Mouse (Mus musculus) forebrain, embryonic 12.5 days (tissue): ENCODE measurements around the gene Prpf38b. TPM values are rescaled to one million over a fixed set of nuclear protein-coding genes. Genes with fewer than 3 reads are reported as not detected.
"Not testable (repeated sequence)": the region's sequence is repeated elsewhere in the genome, so short reads cannot be mapped to it uniquely, and the experiment has no call there.

Source experiments
- ATAC-seq: fragments of 200-750 bp; cut with Nextera tagmentation; 2 replicates; pipeline ENCODE4 v1.8.0; 2017; ENCODE audit warnings: moderate TSS enrichment; ENCODE audit not compliant: low FRiP score
- H3K27ac ChIP-seq: fragments of 300-500 bp; sonication (generic); 2 replicates; pipeline ENCODE4 v1.5.1; 2016; ENCODE audit warnings: mild to moderate bottlenecking
- H3K27me3 ChIP-seq: fragments of 300-500 bp; sonication (generic); 2 replicates; pipeline ENCODE4 v1.6.1; 2016; ENCODE audit warnings: mild to moderate bottlenecking
- H3K36me3 ChIP-seq: fragments of 300-500 bp; sonication (generic); replicated peaks from 2 replicates; pipeline ENCODE4 v1.6.1; 2016; ENCODE audit warnings: mild to moderate bottlenecking
- H3K4me1 ChIP-seq: fragments of 300-500 bp; sonication (generic); 2 replicates; pipeline ENCODE4 v1.6.1; 2016
- H3K4me2 ChIP-seq: fragments of 300-500 bp; sonication (generic); 2 replicates; pipeline ENCODE4 v1.6.1; 2016; ENCODE audit warnings: mild to moderate bottlenecking, moderate library complexity
- H3K4me3 ChIP-seq: fragments of 300-500 bp; sonication (generic); replicated peaks from 2 replicates; pipeline ENCODE4 v1.5.1; 2016; ENCODE audit warnings: mild to moderate bottlenecking
- H3K9ac ChIP-seq: fragments of 300-500 bp; sonication (generic); 2 replicates; pipeline ENCODE4 v1.6.1; 2016; ENCODE audit warnings: mild to moderate bottlenecking
- H3K9me3 ChIP-seq: fragments of 300-500 bp; sonication (generic); 2 replicates; pipeline ENCODE4 v1.6.1; 2016
- WGBS: fragments of 180-500 bp; shearing (Covaris S2); methylation state at CpG from one replicate; pipeline ENCODE4 v1.1.7; 2016; 5-methylcytosine and 5-hydroxymethylcytosine counted together
- polyA plus RNA-seq: library from polyadenylated mRNA; unstranded; fragments of >200 nt; fragmentation: Nextera tagmentation; extraction: Ambion mirVana; gene quantifications from 2 replicates; pipeline ENCODE4 v1.2.1, GENCODE M21; 2016

The Prpf38b gene
- polyA plus RNA-seq, 1 experiment from 2014 or later = 85.1 TPM

GRCm38 (mm10) chr3:108879129-108879528 lies 32.4 kb downstream of the Prpf38b start:
- ATAC-seq = no peak
- Histone ChIP-seq H3K9me3 (no peaks in the 10 kb centered on the region), H3K4me3 (no peak overlapping the region), H3K4me1 (peaks cover 7% of the 10 kb centered on the region; the same call in 1 of the 2 replicates), H3K27ac (no peak overlapping the region), H3K36me3 (no peaks in the 10 kb centered on the region), H3K4me2 (no peak overlapping the region), H3K27me3 (no peaks in the 10 kb centered on the region), H3K9ac (no peak overlapping the region)
- 72% methylated on average over 2 of the region's 2 CpGs for WGBS

GRCm38 (mm10) chr3:108870631-108871030 lies 40.9 kb downstream of the Prpf38b start:
- ATAC-seq = no peak
- H3K27me3 ChIP-seq = no peaks in the 10 kb centered on the region
- H3K9ac ChIP-seq = no peak overlapping the region
- H3K4me2 ChIP-seq = no peak overlapping the region
- H3K4me3 ChIP-seq = no peak overlapping the region
- H3K9me3 ChIP-seq = peaks cover 5% of the 10 kb centered on the region; the same call in 1 of the 2 replicates
- H3K4me1 ChIP-seq = no peaks in the 10 kb centered on the region; the same call in 1 of the 2 replicates
- H3K36me3 ChIP-seq = no peaks in the 10 kb centered on the region
- WGBS = 80% methylated on average over 6 of the region's 6 CpGs
- no peak overlapping the region for H3K27ac ChIP-seq

GRCm38 (mm10) chr3:108867449-108867848 lies 44.1 kb downstream of the Prpf38b start:
- H3K36me3 ChIP-seq = no peaks in the 10 kb centered on the region
- H3K27me3 ChIP-seq = no peaks in the 10 kb centered on the region
- H3K4me1 ChIP-seq = no peaks in the 10 kb centered on the region
- H3K4me3 ChIP-seq = no peak overlapping the region
- H3K27ac ChIP-seq = no peak overlapping the region
- no peak overlapping the region for H3K4me2 ChIP-seq
- no peak overlapping the region for H3K9ac ChIP-seq
- H3K9me3 ChIP-seq = peaks cover 5% of the 10 kb centered on the region; the same call in 1 of the 2 replicates
- 78% methylated on average over 3 of the region's 3 CpGs for WGBS
- no peak for ATAC-seq

GRCm38 (mm10) chr3:108865676-108866075 lies 45.9 kb downstream of the Prpf38b start:
- Histone ChIP-seq H3K9me3 (peaks cover 5% of the 10 kb centered on the region; the same call in 1 of the 2 replicates), H3K27ac (no peak overlapping the region), H3K9ac (no peak overlapping the region), H3K4me3 (no peak overlapping the region), H3K36me3 (no peaks in the 10 kb centered on the region), H3K4me2 (no peak overlapping the region), H3K4me1 (no peaks in the 10 kb centered on the region), H3K27me3 (no peaks in the 10 kb centered on the region)
- ATAC-seq = no peak
- WGBS = 88% methylated on average over 3 of the region's 3 CpGs

GRCm38 (mm10) chr3:108865129-108865528 lies 46.4 kb downstream of the Prpf38b start:
- H3K4me3 ChIP-seq = no peak overlapping the region
- no peak overlapping the region for H3K4me2 ChIP-seq
- H3K4me1 ChIP-seq = no peaks in the 10 kb centered on the region
- no peaks in the 10 kb centered on the region for H3K27me3 ChIP-seq
- H3K9me3 ChIP-seq = peaks cover 5% of the 10 kb centered on the region; the same call in 1 of the 2 replicates
- ATAC-seq = no peak
- no peak overlapping the region for H3K9ac ChIP-seq
- H3K27ac ChIP-seq = no peak overlapping the region
- WGBS = 41% methylated on average over 3 of the region's 3 CpGs
- no peaks in the 10 kb centered on the region for H3K36me3 ChIP-seq

- no peak overlapping the region for H3K27ac ChIP-seq
- no peak overlapping the region for H3K4me2 ChIP-seq
- H3K9ac ChIP-seq = no peak overlapping the region
- H3K4me3 ChIP-seq = no peak overlapping the region
- peaks cover 5% of the 10 kb centered on the region; the same call in 1 of the 2 replicates for H3K9me3 ChIP-seq
- H3K36me3 ChIP-seq = no peaks in the 10 kb centered on the region
- peaks cover 11% of the 10 kb centered on the region for H3K4me1 ChIP-seq
- H3K27me3 ChIP-seq = no peaks in the 10 kb centered on the region
- ATAC-seq = no peak
- WGBS = 89% methylated on average over 10 of the region's 10 CpGs
These were observed 48.4 kb downstream of the Prpf38b start for GRCm38 (mm10) chr3:108863091-108863490.

GRCm38 (mm10) chr3:108862282-108862681 lies 49.2 kb downstream of the Prpf38b start:
- not testable (repeated sequence) for H3K27me3 ChIP-seq, H3K9me3 ChIP-seq, H3K4me3 ChIP-seq, H3K27ac ChIP-seq, H3K9ac ChIP-seq, ATAC-seq, H3K36me3 ChIP-seq, H3K4me2 ChIP-seq
- peaks cover 15% of the 10 kb centered on the region for H3K4me1 ChIP-seq
- WGBS = 89% methylated on average over 4 of the region's 4 CpGs

- Histone ChIP-seq H3K27ac (no peak overlapping the region), H3K27me3 (no peaks in the 10 kb centered on the region), H3K4me2 (no peak overlapping the region), H3K4me3 (no peak overlapping the region), H3K4me1 (peaks cover 22% of the 10 kb centered on the region), H3K9me3 (no peaks in the 10 kb centered on the region), H3K9ac (no peak overlapping the region), H3K36me3 (no peaks in the 10 kb centered on the region)
- WGBS = 82% methylated on average over 2 of the region's 2 CpGs
- ATAC-seq = no peak
These were observed 50.7 kb downstream of the Prpf38b start for GRCm38 (mm10) chr3:108860786-108861185.

- H3K27ac ChIP-seq = peak overlapping the region; percentile 77
- no peaks in the 10 kb centered on the region for H3K27me3 ChIP-seq
- peak overlapping the region; percentile 19; the same call in 1 of the 2 replicates for H3K4me2 ChIP-seq
- H3K9me3 ChIP-seq = no peaks in the 10 kb centered on the region
- H3K4me1 ChIP-seq = peaks cover 29% of the 10 kb centered on the region
- H3K9ac ChIP-seq = no peak overlapping the region
- WGBS = 15% methylated on average over 7 of the region's 7 CpGs
- no peak overlapping the region for H3K4me3 ChIP-seq
- no peaks in the 10 kb centered on the region for H3K36me3 ChIP-seq
- peak; percentile 91 for ATAC-seq
These were observed 53.2 kb downstream of the Prpf38b start for GRCm38 (mm10) chr3:108858231-108858770.

- Histone ChIP-seq H3K9me3 (no peaks in the 10 kb centered on the region), H3K27me3 (no peaks in the 10 kb centered on the region), H3K9ac (no peak overlapping the region), H3K4me2 (no peak overlapping the region), H3K4me1 (peaks cover 29% of the 10 kb centered on the region), H3K27ac (peak overlapping the region; percentile 77), H3K36me3 (no peaks in the 10 kb centered on the region), H3K4me3 (no peak overlapping the region)
- peak; percentile 25 for ATAC-seq
- WGBS = 83% methylated on average over 1 of the region's 1 CpGs
These were observed 53.8 kb downstream of the Prpf38b start for GRCm38 (mm10) chr3:108857714-108858113.

- H3K4me1 ChIP-seq = peaks cover 29% of the 10 kb centered on the region
- no peak for ATAC-seq
- WGBS = 30% methylated on average over 3 of the region's 3 CpGs
These were observed 54.4 kb downstream of the Prpf38b start for GRCm38 (mm10) chr3:108857124-108857470.

GRCm38 (mm10) chr3:108856386-108857123 lies 55.0 kb downstream of the Prpf38b start:
- no peak overlapping the region for H3K4me2 ChIP-seq
- H3K4me3 ChIP-seq = no peak overlapping the region
- H3K27ac ChIP-seq = no peak overlapping the region
- H3K36me3 ChIP-seq = no peaks in the 10 kb centered on the region
- no peak for ATAC-seq
- peaks cover 29% of the 10 kb centered on the region for H3K4me1 ChIP-seq
- H3K27me3 ChIP-seq = 0 out of 2 replicates have a peak, but pooled peaks cover 2% of the 10 kb centered on the region
- no peaks in the 10 kb centered on the region for H3K9me3 ChIP-seq
- H3K9ac ChIP-seq = no peak overlapping the region
- 36% methylated on average over 8 of the region's 8 CpGs for WGBS

More at GRCm38 (mm10) chr3:108857124-108857470, 54.4 kb downstream of the Prpf38b start:
- H3K4me3 ChIP-seq = no peak overlapping the region
- no peak overlapping the region for H3K27ac ChIP-seq
- H3K9me3 ChIP-seq = no peaks in the 10 kb centered on the region
- H3K9ac ChIP-seq = no peak overlapping the region
- H3K27me3 ChIP-seq = no peaks in the 10 kb centered on the region
- H3K36me3 ChIP-seq = no peaks in the 10 kb centered on the region
- no peak overlapping the region for H3K4me2 ChIP-seq

- no peak for ATAC-seq
- H3K4me3 ChIP-seq = no peak overlapping the region
- H3K4me1 ChIP-seq = peaks cover 29% of the 10 kb centered on the region
- H3K27me3 ChIP-seq = 0 out of 2 replicates have a peak, but pooled peaks cover 2% of the 10 kb centered on the region
- WGBS = 67% methylated on average over 10 of the region's 10 CpGs
- no peak overlapping the region for H3K27ac ChIP-seq
- no peak overlapping the region for H3K4me2 ChIP-seq
- no peaks in the 10 kb centered on the region for H3K36me3 ChIP-seq
- H3K9ac ChIP-seq = no peak overlapping the region
- no peaks in the 10 kb centered on the region for H3K9me3 ChIP-seq
These were observed 55.7 kb downstream of the Prpf38b start for GRCm38 (mm10) chr3:108855864-108856263.
